In genomic region chr6:120909501-120909900, GRCm38 (mm10) we compare ENCODE assay signal across 11 mouse cellular contexts.
"Had no signal": no experiment of that assay in that cellular context is flagged by ENCODE, and none has a peak within 500 bp of the region (broad histone marks: within the 10 kb centered on the region; RNA-seq: fewer than 3 reads in every experiment).

No protein-coding gene starts in this region.

- H3K9me3 ChIP-seq: limb, embryonic 10.5 days; midbrain, embryonic 13.5 days; neural tube, embryonic 15.5 days had no signal

- H3K9ac ChIP-seq: midbrain, embryonic 13.5 days; neural tube, embryonic 15.5 days had no signal

- H3K27me3 ChIP-seq: midbrain, embryonic 13.5 days; neural tube, embryonic 15.5 days had no signal

- ATAC-seq: midbrain, embryonic 13.5 days had no signal

- H3K4me2 ChIP-seq: midbrain, embryonic 13.5 days; neural tube, embryonic 15.5 days had no signal

- H3K27ac ChIP-seq: left cerebral cortex, adult 2 months; limb, embryonic 10.5 days; midbrain, embryonic 13.5 days; neural tube, embryonic 15.5 days had no signal

- H3K4me1 ChIP-seq: midbrain, embryonic 13.5 days; neural tube, embryonic 15.5 days had no signal

- H3K36me3 ChIP-seq: limb, embryonic 10.5 days; midbrain, embryonic 13.5 days; neural tube, embryonic 15.5 days had no signal

- H3K4me3 ChIP-seq: left cerebral cortex, adult 2 months; limb, embryonic 10.5 days; midbrain, embryonic 13.5 days; myocyte; neural tube, embryonic 15.5 days had no signal

- DNase-seq: kidney, adult 18-20 months; right cerebral cortex, adult 18-20 months; right cerebral cortex, postnatal 25 days; spleen, adult 18-20 months; thymus, adult 18-20 months; thymus, postnatal 14 days had no signal
